Mouse (Mus musculus): ENCODE measurements around the gene Col16a1.

- TF ChIP-seq CTCF (IDR thresholded peaks at IDR 0.05; ENCODE audit: extremely low read depth, insufficient read depth, insufficient read length, insufficient replicate concordance) (no peak), POLR2A (IDR thresholded peaks at IDR 0.05; ENCODE audit: low read depth, low read length) (no peak)
These were observed 85.8 kb downstream of the Col16a1 start for GRCm38 (mm10) chr4:130133399-130133798.
